Mouse (Mus musculus) brain, adult 2 months (tissue): ENCODE measurements around the gene Nr3c2.

Experiments
- DNase-seq: peaks from one replicate; pipeline ENCODE4 v3.0.0; 2011; ENCODE audit warnings: low read depth, low spot score

Gene Nr3c2

DNA sequence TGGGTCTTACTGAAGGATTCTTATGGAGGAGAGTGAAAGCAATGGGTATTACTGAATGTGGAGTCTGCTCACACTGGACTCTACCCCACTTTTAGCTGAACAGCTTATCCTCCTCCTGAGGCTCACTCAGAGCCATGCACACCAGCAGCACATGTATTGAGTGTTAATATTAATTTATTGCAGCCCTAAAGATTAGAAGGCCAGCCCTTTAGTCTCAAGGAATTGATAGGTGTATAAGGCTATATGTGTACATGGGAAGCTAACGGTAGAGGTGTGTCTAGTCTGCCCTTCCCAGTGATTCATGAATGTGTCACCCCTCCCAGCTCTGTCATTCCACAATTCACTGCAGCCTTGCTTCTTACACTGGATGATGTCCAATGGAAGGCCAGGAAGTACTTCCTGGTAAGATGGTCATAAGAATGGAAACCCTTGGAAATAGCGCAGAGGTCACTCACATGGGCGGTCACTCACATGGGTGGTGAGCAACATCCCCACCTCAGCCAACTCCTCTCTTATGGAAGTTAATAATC lies 156.3 kb downstream of the Nr3c2 start:
- DNase-seq, result no peak

DNA sequence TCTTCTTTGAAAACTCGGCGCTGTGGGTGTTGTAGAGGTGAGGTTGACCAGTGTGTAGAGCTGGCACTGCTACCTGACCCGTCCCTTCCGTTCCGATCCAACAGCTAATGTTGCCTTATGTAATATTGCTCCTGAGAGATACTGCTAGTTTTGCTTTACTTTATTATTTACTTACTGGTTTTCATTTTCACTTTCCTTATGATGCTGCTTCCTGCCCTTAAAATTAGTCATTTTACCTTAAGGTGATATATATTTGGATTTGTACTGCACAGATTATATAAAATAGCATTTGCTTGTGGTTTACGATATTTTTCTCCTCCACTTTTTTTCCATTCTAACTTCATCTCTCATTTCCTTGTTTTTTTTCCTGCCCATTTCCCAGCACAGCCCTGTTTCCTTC lies 157.6 kb downstream of the Nr3c2 start:
- DNase-seq, result no peak

DNA sequence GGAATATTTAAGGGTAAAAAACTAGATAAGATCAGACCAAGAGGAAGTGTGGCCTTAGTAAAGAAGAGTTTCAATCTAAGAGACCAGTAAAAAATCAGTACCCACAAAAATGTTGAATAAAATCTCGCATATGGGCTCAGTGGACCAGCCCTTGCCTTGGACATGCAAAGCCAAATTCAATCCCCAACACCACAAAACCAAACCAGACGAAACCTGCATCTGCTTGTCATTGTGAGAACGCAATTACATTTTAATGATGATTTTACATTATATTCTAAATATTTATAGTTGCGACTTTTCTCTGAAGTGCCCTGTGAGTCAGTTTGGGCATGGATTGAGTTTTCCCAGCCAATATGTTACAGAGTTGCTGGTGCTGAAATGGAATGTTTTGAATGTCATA lies 183.4 kb downstream of the Nr3c2 start:
- DNase-seq, result no peak

DNA sequence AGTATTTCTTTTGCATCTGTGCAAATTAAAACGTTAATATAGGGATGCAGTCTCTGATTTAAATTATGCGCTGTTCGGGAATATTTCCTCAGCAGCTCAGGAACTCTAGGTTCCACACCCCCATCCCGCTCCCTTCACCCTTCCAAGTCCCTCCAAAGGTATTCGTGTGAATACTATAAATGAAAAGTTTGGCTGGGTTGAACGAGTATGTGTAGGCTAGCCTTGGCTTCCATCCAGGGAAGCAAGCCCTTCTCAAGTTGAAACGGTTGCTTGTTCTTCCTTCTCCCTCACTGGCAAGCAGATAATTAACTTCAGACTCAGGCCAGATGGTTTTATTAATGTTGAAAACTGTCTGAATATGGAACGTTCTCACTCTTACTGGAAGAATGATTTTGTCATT lies 186.8 kb downstream of the Nr3c2 start:
- DNase-seq, result peak; percentile 77

DNA sequence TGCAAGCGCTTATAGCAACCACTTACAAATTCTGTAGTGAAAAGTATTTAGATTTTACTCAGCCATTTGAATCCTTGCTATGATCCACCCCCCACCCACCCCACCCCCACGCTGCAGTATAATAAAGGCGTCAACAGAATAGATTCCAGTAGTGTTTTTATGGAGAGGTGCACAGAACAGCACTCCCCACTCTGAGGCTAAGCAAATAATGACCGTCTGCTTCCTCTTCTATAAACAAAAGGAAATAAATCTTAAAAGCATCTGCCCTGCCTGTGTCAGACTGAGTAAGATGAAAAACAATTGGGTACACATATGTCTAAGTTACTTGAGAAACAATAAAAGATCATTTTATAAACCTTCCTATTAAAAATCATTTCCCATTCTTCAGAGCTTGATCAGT lies 197.5 kb downstream of the Nr3c2 start:
- DNase-seq, result no peak

DNA sequence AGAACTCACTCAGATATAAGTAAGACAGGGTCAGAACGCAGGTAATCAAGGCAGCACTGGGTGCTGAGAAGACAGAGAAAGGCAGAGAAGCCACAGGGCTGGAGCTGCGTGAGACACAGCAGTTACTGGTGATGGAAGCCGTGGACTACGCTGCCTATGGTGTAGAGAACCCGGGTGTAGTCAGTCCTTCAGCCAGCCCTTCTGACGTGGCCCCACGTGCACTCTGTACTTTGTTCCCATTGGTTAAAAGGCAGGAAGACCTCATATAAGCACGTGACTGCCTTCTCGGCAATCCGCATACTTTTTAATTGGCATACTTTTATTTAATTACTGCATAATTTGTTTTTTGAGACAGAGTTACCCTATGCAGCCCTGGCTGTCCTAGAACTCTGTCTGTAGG lies 198.9 kb downstream of the Nr3c2 start:
- no peak for DNase-seq

DNA sequence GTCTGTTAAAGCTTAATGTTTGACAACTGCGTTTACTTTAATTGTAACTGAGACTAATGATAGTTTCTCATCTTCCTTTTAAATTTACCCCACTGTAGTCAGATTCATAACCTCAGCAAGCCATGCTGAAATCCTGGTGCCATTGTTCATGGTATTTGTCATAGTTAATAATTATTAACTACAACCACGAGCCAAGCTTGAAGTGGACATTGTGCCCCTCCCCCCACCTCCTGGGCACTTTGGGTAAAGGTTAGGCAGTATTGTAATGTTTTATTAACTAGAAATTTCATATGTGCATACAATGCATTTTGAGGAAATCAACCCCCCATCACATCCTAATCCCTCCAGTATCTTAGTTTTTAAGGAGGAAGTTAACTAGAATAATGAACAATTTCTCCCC lies 201.1 kb downstream of the Nr3c2 start:
- no peak for DNase-seq

DNA sequence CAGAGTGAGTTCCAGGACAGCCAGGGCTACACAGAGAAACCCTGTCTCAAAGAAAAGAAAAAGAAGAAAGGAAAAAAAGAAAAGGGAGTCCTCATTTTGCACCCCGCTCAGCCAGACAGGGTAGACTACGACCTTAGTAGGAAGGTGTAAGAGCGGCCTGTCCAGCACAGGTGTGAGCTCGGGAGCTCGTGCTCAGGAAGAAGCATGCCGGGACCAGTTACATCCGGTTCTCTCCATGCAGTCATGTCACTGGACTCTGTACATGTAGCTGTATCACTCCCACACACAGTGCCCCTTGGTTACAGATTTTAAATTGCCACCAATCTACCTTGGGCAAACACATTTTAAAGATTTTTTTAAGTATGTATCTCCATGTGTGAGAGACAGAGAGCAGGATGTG lies 203.6 kb downstream of the Nr3c2 start:
- DNase-seq, result no peak

DNA sequence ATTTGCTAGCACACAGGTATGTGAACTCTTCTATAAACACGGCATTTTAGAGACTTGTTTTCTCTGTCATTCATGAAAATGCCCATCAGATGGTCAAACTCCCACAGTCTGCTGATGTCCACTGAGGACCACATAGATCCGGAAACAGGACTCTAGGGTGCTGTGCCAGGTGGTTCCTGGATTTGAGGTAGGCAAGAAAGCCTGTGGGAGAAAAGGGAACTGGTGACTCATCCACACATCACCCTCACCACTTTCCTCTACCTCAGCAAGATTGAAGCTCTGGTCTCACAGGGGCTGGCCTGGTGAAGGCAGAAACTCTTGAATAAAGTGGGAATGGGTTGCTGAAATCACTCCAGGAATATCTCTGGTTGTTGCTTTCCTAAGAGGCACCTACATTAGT lies 213.5 kb downstream of the Nr3c2 start:
- DNase-seq, result peak; percentile 38

DNA sequence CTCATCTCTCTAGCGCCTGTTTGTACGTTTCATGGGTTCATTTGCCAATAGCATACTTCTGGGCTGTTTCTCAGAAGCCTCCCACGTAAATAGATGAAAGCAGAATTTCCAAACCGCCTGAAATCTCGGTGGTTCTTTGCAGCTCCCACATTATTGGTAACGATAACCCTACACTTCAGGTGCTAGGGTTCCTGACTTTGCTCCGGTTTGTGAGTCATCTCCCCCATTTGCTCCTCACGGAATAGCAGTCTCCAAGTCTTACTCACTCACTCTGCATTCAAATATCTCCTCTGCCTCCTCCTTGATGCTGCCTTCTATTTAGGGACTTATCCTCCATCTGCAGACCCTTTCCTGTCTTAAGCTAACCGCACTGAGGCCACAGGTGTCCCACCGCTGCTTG lies 215.5 kb downstream of the Nr3c2 start:
- peak; percentile 75 for DNase-seq

DNA sequence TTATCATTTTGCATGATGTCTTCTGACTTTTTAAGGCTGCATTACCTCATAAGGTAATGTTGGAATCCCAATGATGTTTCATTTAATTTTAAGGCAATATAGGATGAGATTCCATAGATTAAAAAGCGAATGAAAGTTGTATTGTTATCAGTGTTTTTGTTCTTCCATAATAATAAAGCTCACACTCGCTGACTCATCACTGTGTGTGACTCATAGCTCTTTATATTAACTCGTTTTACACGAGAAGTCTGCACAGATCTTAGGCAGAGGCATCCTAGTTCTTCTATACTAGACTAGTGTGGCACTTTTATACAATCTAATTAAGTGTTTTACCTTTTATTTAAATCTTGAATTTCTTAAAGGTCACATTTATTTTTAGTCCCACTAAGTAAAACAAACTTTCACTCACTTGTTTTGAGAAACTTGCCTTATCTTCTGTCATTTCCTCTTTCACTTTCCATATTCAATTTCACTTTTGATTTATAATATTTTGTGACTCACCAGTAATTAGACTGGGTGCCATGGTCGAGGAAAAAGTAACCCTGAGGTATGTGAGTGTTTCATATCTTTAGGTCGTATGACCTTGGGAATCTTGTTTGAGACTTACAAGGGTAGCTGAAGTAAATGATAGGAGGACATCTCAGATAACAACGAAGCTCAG lies 217.3 kb downstream of the Nr3c2 start:
- peak; percentile 36 for DNase-seq

DNA sequence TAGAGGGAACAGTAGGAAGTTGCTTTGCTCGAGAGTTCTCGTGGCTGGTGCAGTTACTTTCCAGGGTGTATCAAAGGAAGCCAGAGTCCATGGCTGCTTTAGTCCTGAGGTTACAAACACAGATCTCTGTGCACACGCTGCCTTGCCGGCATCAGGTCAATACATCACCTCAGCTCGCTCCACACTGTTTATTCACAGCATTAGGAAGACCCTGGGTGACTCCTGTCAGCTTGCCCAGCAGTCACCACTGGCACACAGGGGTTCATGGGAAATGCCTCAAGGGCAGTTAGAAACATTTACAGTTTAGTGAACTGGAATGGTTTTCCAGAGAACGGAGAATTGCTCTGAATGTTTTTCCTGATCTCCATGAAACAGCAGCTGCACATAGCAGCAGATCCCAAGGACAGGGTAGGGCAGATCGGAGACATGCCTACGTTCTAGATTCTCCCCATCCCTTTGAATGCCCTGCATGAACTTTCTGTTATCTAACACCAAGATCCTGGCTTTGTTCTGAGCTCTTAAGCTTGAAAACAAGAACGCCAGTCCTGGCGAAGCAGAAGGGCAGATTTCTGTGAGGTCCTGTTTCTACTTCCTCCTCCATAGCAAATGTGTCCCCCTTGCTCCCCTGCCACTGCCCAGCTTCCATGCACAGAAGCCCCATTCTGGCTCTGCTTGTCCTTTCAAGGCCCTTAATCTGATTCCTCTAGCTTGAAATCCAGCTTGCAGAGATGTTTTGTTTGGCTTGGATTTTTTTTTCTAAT lies 221.7 kb downstream of the Nr3c2 start:
- peak; percentile 19 for DNase-seq

DNA sequence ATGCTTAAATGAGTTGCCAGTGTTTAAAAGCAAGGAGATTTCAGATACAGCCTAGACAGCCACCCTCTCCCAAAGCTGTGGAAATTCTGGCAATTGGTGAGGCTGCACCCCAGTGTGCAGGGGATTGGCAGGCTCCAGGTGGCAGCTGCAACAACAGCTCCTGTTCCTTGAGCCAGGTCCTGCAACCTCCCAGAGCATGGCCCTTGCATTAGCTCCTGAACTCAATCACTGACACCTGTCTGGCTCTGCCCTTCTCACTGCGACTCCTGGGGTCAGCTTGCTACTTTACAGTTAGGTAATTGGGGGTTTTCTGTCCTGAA lies 222.3 kb downstream of the Nr3c2 start:
- peak; percentile 57 for DNase-seq

DNA sequence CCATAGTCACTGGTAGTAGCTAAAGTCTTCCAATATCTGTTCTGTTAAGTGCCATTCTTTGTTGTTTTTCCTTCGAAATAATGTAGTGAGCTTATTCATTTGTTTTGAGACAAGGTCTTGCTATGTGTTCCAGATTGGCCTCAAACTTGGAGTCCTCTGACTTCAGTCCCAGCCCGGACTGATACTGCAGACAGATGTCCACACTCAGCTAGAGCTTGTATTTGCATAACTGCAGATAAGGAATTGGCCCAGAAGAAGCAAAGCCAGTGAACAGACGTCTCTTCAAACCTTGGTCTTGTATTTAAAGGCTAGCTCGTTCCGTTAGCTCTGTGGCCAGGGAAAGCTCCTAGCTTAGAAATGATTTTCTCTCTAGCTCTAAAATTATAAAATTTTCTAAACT lies 223.1 kb downstream of the Nr3c2 start:
- no peak for DNase-seq

DNA sequence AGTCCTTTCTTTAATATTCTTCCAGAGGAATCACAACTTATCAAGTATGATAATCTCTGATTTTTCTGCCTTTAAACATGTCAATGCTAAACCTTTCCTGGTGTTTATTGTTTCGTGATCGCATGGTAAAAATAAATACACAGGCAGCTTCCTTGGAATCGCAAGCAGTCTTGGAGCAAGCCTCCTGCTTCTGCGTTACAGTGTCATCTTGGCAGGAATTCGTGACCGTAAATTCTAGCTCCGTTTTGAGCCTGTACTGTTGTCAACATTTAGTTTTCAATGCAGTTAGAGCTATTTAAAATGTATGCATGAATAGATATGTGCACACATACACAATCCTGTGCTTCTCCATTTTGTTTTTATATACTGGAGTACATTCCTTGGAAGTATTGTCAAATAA lies 226.5 kb downstream of the Nr3c2 start:
- DNase-seq, result peak; percentile 35

DNA sequence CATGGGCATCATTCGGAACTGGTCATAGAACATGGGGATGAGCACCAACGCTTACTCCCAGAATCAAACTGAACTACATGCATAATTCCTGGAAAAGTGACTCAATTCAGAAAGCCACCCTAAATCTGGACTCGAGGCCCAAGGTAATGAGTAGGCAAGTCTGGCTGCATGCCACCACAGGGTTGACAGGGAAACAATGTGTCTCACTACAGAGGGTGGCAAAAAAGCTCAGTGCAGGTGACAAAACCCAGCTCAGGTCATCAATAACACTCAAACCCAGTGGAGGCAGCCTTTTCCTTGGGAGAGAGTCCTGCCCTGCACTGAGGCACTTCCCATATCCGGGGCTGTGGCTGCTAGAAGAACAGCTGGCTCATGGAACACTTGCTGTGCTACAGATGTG lies 228.8 kb downstream of the Nr3c2 start:
- DNase-seq, result no peak

DNA sequence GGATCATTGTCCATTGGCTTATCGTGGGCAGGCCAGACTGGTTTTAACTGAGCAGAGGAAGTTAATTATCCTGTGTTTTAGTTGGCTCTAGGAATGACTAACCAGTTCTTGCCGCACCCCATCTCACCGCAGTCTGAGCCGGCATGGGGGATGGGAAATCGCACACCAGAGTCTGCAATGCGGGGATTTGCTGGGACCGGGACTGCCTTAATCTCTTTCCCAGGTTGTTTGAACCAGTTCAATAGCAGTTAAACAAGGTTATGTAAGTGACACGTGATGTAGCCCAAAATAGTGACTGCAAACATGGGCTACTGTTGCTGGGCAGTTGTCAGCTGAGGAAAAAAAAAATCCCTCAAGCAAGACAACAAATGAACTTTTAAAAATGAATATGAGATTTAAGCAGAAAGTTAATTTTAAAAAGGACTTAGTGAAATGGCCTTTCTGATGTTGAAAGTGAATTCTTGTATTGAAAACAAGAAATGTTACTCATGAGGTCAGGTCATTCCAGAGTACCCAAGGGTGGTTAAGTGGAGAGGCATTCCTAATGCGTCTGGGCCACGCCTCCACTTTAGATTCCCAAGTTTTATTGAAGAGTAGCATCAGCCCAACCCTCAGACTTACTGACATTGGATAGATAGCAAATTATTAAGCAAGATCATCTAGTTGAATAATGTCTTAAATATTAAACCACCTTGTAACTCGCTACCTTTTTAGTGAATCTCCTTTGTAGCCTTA lies 233.8 kb downstream of the Nr3c2 start:
- DNase-seq, result peak; percentile 61

DNA sequence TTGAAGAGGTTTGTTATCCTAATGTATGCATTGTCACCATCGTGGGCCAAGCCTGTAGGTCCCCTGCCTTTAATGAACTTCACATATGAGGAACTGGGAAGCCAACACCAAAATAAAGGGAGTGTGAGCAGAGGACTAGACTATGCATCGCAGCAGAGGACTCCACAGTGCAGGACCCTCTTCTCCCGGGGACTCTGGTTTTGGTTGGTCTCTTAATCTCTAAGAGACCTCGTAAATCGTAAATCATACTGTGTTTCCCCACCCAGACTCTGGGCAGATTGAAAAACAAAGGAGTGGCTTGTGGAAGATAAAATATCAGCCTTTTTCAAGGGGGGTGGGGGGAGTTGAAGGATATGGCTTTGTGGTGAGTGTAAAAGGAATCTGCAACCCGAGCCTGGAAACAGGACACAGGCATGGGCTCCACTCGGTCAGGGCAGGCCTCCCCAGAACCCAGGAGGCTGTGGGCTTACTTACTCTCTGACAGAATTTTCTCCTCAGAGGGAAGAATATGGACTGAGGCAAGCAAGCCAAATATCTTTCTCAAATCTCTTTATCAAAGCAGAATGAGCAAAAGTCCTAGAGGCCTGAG lies 234.6 kb downstream of the Nr3c2 start:
- DNase-seq, result no peak

DNA sequence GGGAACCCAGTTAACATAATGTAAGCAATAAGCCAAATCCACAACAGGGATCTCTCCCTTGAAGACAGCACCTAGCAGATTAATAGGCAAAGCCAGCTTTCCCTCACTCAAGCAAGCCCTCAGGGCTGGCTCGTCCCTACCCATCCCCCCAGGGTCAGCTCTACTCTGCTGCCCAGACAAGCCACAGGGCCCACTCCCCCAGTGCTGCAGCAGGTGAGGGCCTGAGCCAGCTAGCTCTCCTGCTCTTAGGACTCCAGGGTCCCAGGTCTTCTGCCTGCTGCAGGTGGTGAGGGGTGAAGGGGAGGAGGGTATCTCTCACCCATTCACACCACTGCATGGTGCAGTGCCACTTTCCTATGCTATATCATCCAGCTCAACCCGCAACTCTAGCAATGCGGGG lies 246.0 kb downstream of the Nr3c2 start:
- DNase-seq, result no peak

DNA sequence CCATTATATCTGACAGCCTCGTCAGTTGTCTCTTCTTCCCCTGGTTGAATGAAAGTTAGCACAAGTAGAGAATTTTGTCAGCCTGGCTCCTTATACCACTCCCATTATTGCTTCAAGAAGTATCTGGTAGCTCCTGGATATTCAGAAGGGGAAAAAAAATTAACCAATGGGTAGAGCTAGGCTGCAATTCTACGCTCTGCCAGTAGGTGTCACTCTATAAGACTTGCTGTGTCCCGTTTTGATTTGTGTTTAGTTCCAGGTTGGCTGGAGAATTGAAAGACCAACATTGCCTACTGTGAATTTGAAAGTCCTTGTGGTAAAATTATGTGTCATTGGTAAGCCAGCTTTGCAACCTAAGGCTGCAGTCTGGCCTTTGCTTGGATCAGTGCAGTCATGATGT lies 255.3 kb downstream of the Nr3c2 start:
- peak; percentile 20 for DNase-seq

DNA sequence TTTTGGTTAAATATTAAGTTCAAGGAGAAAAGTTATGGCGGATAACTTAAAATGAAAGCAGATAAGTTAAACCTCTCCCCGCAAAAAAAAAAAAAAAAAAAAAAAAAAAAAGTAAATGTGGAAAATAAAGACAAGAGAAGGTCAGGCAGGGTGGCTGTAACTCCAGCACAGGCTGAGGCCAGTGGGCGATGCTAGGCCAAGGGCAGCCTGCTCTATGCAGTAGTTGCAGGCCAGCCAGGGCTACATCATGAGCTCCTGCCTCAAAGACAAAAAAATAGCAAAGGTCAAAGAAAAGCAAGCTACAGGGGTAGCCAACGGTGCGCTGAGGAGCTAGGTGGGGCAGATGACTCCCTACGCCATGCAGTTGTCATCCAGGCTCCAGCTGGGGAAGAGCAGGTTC lies 270.1 kb downstream of the Nr3c2 start:
- DNase-seq, result no peak

DNA sequence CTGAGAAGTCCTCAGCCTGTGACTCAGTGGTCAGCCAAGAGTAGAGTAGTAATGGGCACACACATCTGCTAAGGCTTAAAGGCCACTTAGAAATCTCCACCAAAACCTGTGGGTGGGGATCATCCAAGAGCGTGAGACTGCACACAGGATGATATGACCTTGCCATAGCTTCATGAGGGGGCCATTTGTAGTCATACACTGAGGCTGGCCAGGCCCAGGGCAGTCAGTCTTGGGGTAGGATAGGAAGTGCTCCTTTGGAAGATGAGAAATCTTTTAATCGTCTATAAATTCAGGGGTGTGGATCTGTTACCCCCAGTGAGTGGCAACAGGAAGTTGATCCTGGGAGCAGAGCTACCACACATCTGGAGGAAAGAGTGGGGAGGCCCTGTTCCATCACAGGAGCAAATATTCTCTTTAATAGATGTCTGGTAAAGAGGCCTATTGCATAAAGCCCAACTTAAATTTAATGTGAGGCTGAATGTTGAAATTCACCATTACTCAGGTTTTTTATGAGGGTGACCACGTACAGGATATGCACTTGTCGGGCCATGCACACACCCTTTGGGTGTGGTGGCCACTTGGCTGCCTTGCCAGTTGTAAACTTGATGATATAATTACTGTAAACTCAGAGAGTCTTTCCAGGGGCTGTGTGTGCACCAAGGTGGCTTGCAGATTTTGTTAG lies 270.7 kb downstream of the Nr3c2 start:
- no peak for DNase-seq
